Mouse (Mus musculus) cerebellum, adult 11-12 months (tissue): ENCODE results near the gene Bpi.
A peak's percentile ranks its signal among the peaks of the same experiment; 100 is the strongest.

Experiments used
- DNase-seq: peaks from one replicate; pipeline ENCODE4 v3.0.0; 2022

The Bpi gene

DNA sequence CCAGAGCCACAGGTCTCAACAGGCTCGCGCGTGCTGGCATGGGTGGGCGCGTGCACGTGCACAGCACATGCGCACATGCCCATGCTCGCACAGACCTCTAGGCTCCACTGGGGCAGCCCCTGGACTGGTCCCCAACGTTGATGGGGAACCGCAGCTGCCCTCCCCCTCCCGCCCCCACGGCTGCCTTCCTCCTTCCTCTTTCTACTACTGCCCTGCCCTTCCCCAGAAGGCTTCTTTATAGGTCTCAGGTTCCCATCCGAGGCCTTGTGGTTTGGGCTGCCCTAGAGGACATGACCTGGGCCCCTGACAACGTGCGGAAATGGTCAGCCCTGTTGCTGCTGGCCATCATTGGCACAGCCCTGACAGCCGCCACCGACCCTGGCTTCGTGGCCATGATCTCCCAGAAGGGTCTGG, at the start of gene Bpi:
Gene Bpi, plus strand, starts transcription at position 90 of the 414 bp plus-strand sequence.
- DNase-seq, result no peak

- no peak for DNase-seq
Measured at GRCm38 (mm10) chr2:158209776-158210175, 48.1 kb upstream of the Bpi start.

DNA sequence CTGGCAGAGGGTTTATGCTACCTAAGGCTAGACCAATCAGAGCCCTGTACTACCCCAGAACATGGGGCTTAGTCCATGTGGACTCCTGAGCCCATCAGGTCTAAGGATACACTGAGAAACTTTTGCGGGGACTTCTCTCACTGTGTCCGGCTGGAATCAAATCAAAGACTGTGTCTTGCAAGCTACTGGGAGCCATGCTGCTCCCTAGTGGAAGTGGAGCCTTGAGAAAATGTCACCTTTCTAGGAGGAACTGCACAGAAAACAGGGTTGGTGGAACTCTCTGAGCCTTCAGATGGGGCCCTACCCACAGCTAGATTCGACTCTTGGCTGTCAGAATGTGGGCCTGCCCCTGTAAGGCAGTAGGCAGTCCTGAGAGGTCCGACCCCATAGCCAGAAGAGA, 47.4 kb upstream of the Bpi start:
- no peak for DNase-seq

- no peak for DNase-seq
Measured at GRCm38 (mm10) chr2:158210958-158211357, 46.9 kb upstream of the Bpi start.

GRCm38 (mm10) chr2:158211764-158212471, 46.0 kb upstream of the Bpi start:
- no peak for DNase-seq

DNA sequence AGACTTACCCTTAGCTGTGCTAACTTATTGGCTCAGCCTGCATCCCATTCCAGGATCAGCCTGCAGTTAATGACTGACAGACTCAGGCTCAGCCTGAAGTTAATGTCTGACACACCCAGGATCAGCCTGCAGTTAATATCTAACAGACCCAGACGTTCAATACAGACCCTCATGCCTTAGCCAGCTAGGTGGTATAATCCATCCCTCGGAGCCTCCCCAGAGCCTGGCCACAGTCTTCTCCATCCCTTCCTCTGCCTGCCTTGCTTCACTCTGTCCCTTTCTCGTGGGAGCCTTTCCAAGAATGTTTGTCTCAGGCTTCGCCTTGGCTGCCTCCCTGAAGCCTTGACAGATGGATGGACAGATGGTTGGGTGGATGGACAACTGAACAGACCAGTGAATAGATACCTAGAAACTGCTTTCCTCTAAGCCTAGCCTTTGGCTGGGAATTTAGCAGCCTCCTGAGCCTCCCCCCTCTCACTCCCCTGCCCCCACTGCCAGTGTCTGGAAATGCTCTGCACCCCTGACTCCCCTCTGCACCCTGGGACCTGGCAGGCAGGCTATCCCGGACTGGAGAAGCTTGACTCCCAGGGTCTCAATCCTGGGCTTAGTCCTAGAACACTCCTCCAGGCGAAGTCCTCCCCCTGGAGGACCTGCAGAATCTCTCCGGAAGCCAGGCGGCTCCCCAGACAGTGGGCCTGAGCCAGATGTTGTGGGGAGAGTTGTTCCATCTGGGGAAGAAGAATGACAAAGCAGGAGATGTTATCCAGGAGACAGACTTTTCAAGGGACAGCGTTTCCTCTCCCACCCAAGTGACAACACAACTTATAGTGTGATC, 42.4 kb upstream of the Bpi start:
- peak; percentile 92 for DNase-seq

- no peak for DNase-seq
Measured at GRCm38 (mm10) chr2:158216510-158216909, 41.4 kb upstream of the Bpi start.

GRCm38 (mm10) chr2:158219562-158219961, 38.3 kb upstream of the Bpi start:
- no peak for DNase-seq

GRCm38 (mm10) chr2:158221446-158222084, 36.3 kb upstream of the Bpi start:
- DNase-seq, result no peak

DNA sequence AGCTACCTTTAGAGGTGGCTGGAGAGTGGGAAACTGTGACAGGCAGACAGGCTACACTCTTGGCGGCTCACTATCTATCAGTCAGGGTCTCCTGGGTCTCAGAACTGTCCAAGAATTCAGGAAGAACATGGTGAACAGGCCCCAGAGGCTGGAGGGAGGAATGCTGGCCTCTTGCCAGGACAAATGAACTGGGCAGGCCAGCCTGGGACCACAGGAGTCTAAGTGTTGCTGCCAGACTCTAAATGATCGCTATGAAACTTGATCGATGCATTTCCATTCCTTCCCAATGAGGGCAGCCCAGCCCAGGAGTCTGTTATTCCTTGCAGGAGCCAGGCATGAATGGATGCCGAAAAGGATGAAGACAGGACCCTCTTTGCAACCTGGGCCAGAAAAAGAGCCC, 35.2 kb upstream of the Bpi start:
- DNase-seq, result no peak

GRCm38 (mm10) chr2:158223497-158223896, 34.4 kb upstream of the Bpi start:
- no peak for DNase-seq

DNA sequence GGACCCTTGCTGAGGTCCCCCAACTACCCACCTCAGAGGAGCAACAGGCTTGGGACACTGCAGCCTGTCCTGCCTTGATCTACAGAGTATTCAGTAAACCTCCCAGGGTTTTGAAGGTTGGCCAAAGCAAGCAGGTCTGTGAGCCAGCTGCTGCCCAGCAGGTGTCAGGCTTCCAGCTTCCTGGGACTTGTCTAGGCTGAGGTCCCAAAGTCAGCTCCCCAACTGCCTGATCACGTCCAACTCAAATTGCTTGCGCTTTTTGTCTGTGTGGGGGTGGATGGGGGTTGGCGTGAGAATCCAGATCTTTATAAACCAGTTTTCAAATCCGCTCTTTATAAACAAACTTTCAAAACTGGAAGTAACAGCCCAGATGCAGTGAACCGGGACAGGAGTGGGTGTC, 32.6 kb upstream of the Bpi start:
- no peak for DNase-seq

DNA sequence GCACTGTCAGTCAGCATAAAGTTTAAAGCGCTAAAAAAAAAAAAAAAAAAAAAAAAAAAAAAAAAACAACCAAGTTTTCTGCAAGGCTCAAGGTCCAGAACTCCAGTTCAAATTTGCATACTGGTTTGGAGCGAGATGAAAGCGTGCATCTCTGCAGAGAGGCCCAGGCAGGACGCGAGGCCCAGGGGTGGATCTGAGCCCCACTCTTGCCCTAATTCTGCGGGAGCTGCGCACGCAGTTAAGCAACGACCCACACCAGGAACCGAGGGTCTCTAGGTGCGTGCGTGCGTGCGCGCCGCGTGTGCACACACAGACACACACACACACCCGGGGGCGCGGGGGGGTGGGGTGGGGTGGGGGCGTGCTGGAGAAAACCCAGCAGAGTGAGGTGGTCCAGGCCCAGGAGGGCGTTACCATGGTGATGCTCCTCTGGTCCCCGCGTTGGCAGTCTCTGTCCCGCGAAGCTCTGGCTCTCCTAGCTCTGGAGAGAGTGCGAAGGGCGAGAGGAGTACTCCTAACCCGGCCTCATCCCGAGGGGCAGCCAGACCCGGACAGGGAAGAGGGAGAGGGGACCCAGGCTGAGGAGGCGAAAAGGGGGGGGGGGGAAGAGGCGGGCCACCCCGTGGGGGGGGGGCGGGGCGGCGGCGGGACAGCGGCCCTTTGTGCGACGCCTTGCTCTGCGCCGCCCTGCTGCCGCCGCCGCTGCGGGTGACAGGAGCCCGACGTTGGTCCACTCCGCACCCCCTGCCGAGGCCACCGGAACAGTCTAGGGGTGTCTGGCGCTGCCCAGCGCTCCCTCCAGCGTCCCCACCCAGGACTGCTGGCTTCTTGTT, 29.0 kb upstream of the Bpi start, which contains the start of gene D630003M21Rik:
Gene D630003M21Rik, minus strand, starts transcription at position 553 of the 833 bp plus-strand sequence.
- DNase-seq, result no peak

DNA sequence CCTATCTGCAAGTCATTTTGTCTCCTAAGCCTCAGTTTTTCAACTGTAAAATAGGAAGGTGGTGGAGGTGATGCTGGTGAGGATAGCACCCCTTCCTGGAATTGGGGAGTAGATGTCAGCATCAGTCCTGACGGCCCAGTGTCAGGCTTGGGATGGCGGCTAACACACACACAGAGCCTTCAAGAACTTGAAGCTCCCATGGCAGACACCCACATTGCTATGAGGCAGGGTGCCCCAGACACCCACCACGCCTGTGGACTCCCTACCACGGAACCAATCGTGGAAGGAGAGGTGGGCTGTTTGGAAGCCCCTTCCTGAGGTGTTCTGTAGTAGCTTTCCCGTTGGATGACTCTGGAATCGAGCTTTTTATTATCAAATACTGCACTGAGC, 28.4 kb upstream of the Bpi start:
- no peak for DNase-seq

DNA sequence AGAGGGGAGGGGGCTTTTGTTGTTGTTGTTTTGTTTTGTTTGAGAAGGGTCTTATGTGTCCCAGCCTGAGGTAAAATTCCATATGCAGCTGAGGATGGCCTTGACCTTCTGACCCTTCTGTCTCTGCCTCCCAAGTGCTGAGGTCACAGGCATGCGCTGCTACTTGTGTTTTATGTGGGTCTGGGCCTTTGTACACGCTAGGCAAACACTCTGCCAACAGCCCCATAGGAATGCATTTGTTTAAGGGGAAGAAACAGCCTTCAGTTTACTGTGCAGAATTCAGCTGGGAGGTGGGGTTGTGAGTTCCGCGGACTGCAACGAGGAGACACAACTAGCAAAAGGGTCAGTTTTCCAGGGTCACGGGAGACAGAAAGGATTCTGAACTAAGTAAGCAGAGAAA, 27.3 kb upstream of the Bpi start:
- DNase-seq, result no peak

DNA sequence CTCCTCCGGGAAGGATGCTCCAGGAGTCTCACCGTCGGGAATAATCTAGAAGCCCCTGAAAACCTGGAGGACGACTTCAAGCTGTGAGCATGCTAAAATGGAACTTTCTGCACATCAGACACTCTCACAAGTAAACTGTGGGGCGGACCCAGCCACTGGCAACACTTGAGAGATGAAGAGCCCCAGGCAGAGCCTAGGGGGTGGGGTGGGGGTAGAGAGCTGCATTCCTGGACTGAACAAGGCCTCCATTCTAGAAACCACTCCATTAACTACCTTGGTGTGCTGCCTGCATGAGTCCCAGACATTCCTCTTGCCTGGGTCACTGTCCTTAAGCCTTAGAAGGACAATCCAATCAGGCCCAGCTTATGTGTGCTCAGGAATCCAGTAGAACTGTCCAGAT, 26.8 kb upstream of the Bpi start:
- DNase-seq, result no peak

DNA sequence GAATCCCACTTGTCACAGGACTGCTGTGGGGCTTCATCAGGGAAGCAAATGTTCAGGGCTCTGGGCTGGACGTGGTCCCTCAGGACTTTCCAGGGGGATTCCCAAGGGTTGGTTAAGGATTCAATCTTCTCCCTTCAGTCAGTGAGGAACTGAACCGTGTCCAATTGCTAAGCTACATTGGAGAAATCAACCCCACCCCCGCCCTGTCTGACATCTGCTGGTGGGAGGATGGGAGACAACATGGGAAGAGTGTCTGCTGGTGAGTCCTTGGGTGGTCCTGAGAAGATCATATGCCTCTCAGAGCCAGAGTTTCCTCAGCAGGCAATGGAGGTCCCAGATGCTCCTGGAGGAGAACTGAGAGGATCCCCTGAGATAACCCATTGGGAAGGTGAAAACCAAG, 25.5 kb upstream of the Bpi start:
- DNase-seq, result no peak

DNA sequence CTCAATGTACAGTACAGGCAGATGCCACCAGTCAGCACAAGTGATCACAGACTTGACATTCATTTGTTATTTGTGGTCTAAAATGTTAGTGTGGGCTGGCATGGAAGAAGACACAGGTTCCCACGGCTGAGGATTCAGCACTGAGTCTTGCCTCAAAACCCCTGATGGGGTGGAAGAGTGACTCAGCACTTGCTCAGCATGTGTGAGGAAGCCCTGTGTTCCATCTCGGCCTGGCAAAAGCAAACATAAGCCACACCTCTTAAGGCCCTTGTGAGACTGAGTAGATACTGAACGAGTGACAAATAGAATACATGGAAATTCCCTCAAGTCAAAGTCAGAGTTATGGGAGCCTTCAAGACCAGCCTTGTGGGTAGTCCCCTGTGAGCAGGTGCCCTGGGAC, 24.8 kb upstream of the Bpi start:
- DNase-seq, result no peak

DNA sequence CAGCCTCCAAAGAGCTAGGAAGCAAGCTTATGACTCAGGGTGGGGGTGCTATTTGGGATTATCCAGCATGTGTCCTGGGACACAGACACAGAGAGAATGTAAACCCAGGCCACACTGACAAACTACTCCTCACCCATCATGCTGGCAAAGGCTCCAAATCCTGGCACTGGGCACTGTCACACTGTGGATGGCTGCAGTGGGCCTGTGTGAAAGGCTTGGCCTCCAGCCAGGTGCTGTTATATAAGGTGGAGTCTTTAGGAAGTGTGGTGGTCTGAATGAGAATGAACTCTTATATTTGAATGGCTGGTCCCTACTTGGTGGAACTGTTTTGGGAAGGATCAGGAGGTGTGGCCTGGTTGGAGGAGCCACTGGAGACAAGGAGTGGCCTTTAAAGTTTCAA, 21.2 kb upstream of the Bpi start:
- no peak for DNase-seq

GRCm38 (mm10) chr2:158238101-158238500, 19.8 kb upstream of the Bpi start:
- DNase-seq, result peak; percentile 54

DNA sequence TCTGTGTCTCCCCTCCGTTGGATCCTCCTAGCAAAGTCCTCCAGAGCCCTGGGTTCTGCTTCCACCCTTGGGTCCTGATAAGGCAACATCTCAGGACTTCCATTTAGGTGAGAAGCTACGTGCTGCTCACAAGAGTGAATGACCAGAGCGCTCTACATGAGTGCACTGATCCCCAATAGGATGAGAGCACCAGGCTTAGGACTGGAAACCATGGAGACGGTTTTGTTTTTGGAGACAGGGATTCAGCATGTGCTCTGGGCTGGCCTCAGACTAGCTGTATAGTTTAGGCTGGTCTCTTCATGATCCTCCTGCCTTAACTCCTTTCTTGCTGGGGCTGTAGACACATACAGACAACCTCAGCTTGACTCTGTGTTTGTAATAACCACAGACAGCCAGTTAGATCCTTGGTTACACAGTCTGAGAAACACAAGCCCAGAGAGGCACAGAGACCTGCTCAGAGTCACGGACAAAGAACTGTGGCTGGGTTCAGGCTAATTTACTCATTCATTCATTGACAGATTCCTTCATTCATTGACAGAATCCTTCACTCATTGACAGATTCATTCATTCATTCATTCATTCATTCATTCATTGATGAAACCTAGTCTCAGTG, 16.7 kb upstream of the Bpi start:
- no peak for DNase-seq

- DNase-seq, result peak; percentile 79
Measured at GRCm38 (mm10) chr2:158242170-158242896, 15.6 kb upstream of the Bpi start.
